Mouse (Mus musculus): ENCODE data around the gene Tgfb2. TPM values are rescaled to one million over a fixed set of nuclear protein-coding genes. Genes with fewer than 3 reads are reported as not detected.

Tgfb2 gene
- polyA plus RNA-seq, 1 experiment, result not detected

DNA sequence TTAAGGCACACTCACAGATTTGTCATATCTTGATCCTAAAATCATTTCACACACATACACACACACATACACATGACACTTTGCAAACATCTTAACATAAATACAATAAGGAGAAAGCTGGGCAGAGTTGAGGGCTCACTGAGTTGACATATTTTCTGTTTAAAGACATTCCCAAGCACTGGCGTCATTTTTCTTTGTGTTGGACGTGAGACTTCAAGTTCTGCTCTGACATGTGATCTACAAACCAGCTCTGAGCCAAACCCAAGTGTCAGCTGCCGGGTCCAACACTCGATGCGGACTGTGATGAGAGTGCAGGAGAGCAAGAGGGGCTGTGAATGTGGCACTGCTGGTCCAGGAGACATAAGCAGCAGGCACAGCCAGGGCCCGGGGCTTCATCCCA is 123.7 kb downstream of the Tgfb2 start:
- H3K4me1 ChIP-seq (ENCODE audit: control insufficient read depth), result no peaks in the 10 kb centered on the region
- no peaks in the 10 kb centered on the region; the same call in 1 of the 2 replicates for H3K9me3 ChIP-seq (ENCODE audit: control insufficient read depth, low read length)
- TF ChIP-seq TAL1 (IDR thresholded peaks at IDR 0.05; ENCODE audit: low read length), result no peak
- TF ChIP-seq GATA1 (IDR thresholded peaks at IDR 0.05; ENCODE audit: low read length), result no peak
- no peak overlapping the region for H3K4me3 ChIP-seq (replicated peaks)
- no peaks in the 10 kb centered on the region for H3K36me3 ChIP-seq (ENCODE audit: control insufficient read depth)
- H3K27me3 ChIP-seq (ENCODE audit: control insufficient read depth), result no peaks in the 10 kb centered on the region

DNA sequence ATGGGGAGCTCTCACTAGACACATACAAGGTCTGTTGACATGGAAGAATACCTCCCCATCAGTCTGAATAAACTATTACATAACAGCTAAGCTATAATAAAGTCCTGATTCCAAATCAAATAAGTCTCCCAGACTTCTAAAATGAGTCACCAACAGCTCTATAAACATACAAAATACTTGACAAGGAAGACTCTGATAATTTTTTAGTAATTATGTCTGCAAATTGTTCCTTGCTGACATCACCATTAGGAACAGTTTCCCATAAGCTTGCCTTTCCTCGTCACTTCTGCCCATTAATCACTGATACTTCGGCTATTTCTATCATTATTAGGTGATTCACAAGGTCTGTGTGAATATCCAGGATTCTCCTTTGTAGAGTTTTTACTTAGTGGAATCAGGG is 124.1 kb downstream of the Tgfb2 start:
- H3K27me3 ChIP-seq (ENCODE audit: control insufficient read depth), result no peaks in the 10 kb centered on the region
- no peaks in the 10 kb centered on the region for H3K4me1 ChIP-seq (ENCODE audit: control insufficient read depth)
- H3K9me3 ChIP-seq (ENCODE audit: control insufficient read depth, low read length), result no peaks in the 10 kb centered on the region; the same call in 1 of the 2 replicates
- no peaks in the 10 kb centered on the region for H3K36me3 ChIP-seq (ENCODE audit: control insufficient read depth)
- TF ChIP-seq TAL1 (IDR thresholded peaks at IDR 0.05; ENCODE audit: low read length), result no peak
- TF ChIP-seq GATA1 (IDR thresholded peaks at IDR 0.05; ENCODE audit: low read length), result no peak
- H3K4me3 ChIP-seq (replicated peaks), result no peak overlapping the region

DNA sequence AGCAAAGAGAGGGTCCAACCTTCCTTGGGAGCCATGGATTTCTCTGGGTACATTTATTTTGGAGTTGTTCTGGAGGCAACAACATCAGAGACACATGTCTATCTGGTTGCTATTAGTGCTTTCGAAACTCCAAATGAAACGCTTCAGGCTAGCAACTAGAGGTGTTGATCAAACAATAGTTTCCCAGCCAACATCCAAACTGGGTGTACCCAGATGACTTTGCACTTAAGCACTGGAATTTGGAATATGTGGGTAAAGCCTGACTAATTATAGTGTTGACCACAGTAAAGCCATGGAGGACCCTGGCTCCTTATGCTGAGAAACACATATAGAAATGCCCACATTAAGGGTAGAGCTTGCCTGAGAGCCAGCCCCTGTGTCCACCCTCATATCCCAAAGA is 124.7 kb downstream of the Tgfb2 start:
- no peak for TF ChIP-seq TAL1 (IDR thresholded peaks at IDR 0.05; ENCODE audit: low read length)
- TF ChIP-seq GATA1 (IDR thresholded peaks at IDR 0.05; ENCODE audit: low read length), result no peak
- no peak overlapping the region for H3K4me3 ChIP-seq (replicated peaks)
- no peaks in the 10 kb centered on the region for H3K4me1 ChIP-seq (ENCODE audit: control insufficient read depth)
- H3K36me3 ChIP-seq (ENCODE audit: control insufficient read depth), result no peaks in the 10 kb centered on the region
- H3K9me3 ChIP-seq (ENCODE audit: control insufficient read depth, low read length), result no peaks in the 10 kb centered on the region; the same call in 1 of the 2 replicates
- H3K27me3 ChIP-seq (ENCODE audit: control insufficient read depth), result no peaks in the 10 kb centered on the region

DNA sequence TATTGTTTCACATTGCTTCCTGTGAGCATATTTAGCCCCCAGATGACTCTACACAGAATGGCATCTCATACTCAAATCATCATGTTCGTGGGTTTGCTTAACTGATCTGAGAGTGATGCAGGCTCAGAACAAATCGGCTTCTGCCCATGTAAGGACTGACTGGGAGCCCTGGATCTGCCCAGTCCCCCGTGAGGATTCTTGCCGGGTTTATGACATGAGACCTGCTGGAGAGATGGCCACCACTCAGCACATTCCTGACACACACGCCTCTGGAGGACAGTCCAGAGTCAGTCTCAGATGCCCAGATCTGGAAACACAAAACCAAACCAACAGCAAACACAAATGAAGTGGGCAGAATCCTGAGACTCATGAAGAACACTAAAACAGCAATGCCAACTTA is 128.5 kb downstream of the Tgfb2 start:
- Histone ChIP-seq H3K9me3 (ENCODE audit: control insufficient read depth, low read length) (peaks cover 5% of the 10 kb centered on the region; the same call in 1 of the 2 replicates), H3K36me3 (ENCODE audit: control insufficient read depth) (no peaks in the 10 kb centered on the region), H3K27me3 (ENCODE audit: control insufficient read depth) (no peaks in the 10 kb centered on the region), H3K4me3 (replicated peaks) (no peak overlapping the region), H3K4me1 (ENCODE audit: control insufficient read depth) (no peaks in the 10 kb centered on the region)
- TF ChIP-seq TAL1 (IDR thresholded peaks at IDR 0.05; ENCODE audit: low read length), result no peak
- no peak for TF ChIP-seq GATA1 (IDR thresholded peaks at IDR 0.05; ENCODE audit: low read length)

DNA sequence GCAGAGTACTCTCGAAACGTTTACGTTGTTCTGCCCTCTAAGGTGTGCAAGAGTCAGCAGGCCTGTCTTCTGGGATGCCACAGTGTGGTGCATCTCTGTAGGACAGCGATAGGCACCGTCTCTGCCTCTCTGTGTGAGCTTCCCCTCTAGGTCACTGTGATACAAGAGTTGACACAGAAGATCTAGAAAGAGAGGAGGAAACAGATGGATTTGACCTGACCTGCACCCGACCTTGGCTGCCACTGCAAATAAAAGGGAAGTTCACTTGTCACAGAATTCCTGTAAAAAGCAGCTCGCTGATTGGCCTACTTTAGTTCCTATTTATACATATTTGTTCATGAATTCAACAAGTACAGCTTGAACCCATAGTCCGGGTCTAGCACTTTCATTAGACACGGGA is 130.2 kb downstream of the Tgfb2 start:
- no peaks in the 10 kb centered on the region for H3K4me1 ChIP-seq (ENCODE audit: control insufficient read depth)
- no peak for TF ChIP-seq GATA1 (IDR thresholded peaks at IDR 0.05; ENCODE audit: low read length)
- no peak for TF ChIP-seq TAL1 (IDR thresholded peaks at IDR 0.05; ENCODE audit: low read length)

DNA sequence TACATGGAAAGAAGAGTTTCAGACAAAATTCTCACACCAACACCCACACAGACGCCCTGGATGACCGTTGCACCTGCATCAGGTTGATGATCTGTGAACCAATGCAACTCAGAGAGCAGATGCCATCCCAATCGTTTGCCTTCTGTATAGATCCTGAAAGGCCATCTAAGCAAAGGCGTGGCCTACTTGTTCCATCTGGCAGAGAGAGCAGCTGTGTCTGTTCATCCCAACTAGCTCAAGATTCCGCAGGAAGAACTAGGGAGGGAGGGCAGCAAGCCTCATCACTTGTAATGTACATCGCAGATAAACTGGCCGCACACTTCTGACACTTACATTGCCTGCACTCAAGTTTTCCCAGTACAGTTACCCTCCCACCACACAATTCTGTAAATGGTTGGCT is 130.7 kb downstream of the Tgfb2 start:
- Histone ChIP-seq H3K36me3 (ENCODE audit: control insufficient read depth) (no peaks in the 10 kb centered on the region), H3K4me1 (ENCODE audit: control insufficient read depth) (no peaks in the 10 kb centered on the region), H3K9me3 (ENCODE audit: control insufficient read depth, low read length) (peaks cover 5% of the 10 kb centered on the region; the same call in 1 of the 2 replicates), H3K4me3 (replicated peaks) (no peak overlapping the region), H3K27me3 (ENCODE audit: control insufficient read depth) (no peaks in the 10 kb centered on the region)
- no peak for TF ChIP-seq GATA1 (IDR thresholded peaks at IDR 0.05; ENCODE audit: low read length)
- no peak for TF ChIP-seq TAL1 (IDR thresholded peaks at IDR 0.05; ENCODE audit: low read length)

More for the DNA sequence above, 130.2 kb downstream of the Tgfb2 start:
- H3K27me3 ChIP-seq (ENCODE audit: control insufficient read depth), result no peaks in the 10 kb centered on the region
- no peaks in the 10 kb centered on the region for H3K36me3 ChIP-seq (ENCODE audit: control insufficient read depth)
- no peak overlapping the region for H3K4me3 ChIP-seq (replicated peaks)
- peaks cover 5% of the 10 kb centered on the region; the same call in 1 of the 2 replicates for H3K9me3 ChIP-seq (ENCODE audit: control insufficient read depth, low read length)

Other genes starting within 250 kb of the Tgfb2 start
- gene Rrp15, start 43.4 kb upstream of the Tgfb2 start, polyA plus RNA-seq (2012), result 0.16 and 0.26 TPM in 2 replicates

Data from erythroblast, embryonic 14.5 days (primary cell).